Mouse (Mus musculus) mouse trophoblast stem cell (cell line): ENCODE results near the gene Gm281.

Experiments
- in situ Hi-C, 2 experiments: fragments of 300-500 bp; cut with MseI, MboI; formaldehyde crosslinking; loops; 2 replicates in 1 of 2; 3 replicates in 1 of 2; pipeline ENCODE4 v1.15.1; 2025

The Gm281 gene

DNA sequence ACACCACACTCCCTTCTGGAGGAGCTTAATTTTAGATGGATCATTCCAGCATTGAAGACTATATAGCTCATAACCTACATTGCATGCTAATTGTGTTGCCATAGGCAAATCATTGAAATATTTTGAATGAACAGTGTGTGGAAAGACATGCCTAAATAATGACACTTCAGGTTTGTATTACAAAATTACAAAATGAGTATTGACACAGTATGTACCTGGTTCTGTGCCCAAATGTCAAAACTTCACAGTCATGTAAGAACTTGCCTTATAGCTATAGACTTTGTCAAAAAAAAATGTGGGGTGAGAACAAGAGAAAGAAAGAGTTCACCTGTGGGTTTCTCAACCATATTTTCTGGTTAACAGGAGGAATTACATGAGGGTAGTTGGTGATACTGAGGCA is 52.9 kb downstream of the Gm281 start:
- in situ Hi-C loops: no loop called here

- in situ Hi-C loops: no loop called here
Observed at GRCm38 (mm10) chr14:13812801-13813479, 101.3 kb downstream of the Gm281 start.

GRCm38 (mm10) chr14:13790446-13790845 is 123.8 kb downstream of the Gm281 start:
- in situ Hi-C loops: no loop called here

- in situ Hi-C loops: no loop called here
Observed at GRCm38 (mm10) chr14:13790001-13790400, 124.3 kb downstream of the Gm281 start.

DNA sequence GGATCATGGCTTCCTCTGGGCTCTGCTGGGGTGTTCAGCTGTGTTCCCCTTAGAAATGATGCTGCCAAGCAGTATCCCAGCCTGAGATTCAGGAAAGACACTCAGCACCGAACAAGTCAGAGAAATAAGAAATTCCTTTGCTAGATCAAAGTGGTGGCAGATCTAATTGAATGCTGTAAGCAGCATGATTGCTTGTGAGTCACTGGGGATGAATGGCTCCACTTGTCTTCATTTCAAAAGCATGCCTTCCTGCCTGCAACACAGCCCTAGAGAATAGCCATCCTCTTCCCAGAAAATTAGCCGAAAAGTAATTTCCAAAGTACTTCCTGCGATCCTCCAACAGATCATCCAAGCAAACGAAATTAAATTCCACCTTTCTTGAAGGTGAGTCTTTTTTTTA is 131.3 kb downstream of the Gm281 start:
- in situ Hi-C loops: no loop called here

- in situ Hi-C loops: no loop called here
Observed at GRCm38 (mm10) chr14:13778383-13778782, 135.9 kb downstream of the Gm281 start.

DNA sequence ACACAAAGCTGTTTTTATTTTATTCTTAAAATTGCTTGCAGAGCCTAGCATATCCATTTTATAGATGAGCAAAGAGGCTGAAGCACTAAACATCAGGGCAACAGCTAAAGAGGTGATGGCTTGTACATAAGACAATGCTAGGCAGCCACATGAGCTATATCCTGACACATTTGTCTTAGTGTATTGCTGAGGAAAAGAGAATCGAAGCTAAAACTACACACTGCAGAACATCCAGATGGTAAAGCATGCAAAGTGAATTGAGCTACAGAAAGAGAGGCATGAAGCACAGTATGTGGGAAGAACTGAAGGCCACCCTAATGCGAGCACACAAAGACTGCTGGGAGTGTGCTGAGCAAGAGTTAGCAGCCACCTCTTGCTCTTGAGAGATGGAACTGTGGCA is 143.1 kb downstream of the Gm281 start:
- in situ Hi-C loops: no loop called here

DNA sequence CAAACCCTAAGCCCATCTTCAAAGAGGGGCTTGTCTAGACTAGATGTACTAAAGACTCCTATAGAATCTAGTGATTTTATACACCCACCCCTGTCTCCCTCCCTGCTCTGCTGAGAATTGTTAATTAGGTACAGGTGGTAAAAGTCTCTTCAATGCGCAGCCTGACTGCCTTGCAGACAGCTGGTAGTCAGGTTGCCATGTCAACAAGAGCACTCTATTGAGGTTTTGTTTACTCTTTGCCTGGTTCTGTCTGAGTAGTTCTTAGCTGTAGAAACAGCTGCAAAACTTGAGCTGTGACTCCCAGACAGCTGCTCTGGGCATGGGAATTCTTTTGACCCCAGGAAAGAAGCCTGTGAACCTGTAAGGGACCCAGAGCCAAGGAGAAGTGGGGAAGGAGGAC is 143.6 kb downstream of the Gm281 start:
- in situ Hi-C loops: no loop called here
